Mouse (Mus musculus) urinary bladder, adult 2 months (tissue): ENCODE data around the gene Pde9a. TPM values are rescaled to one million over a fixed set of nuclear protein-coding genes. Genes with fewer than 3 reads are reported as not detected.

Experiments used
- DNase-seq: peaks from one replicate; pipeline ENCODE4 v3.0.0; 2022; ENCODE audit warnings: low spot score
- polyA plus RNA-seq: library from polyadenylated mRNA; depleted of rRNA; stranded (reverse); fragments of >200 nt; gene quantifications from 2 replicates; pipeline ENCODE4 v1.2.3, GENCODE M21; 2012

Gene Pde9a
- polyA plus RNA-seq, 1 experiment = 33.1 TPM

GRCm38 (mm10) chr17:31432878-31433281, 46.9 kb downstream of the Pde9a start:
- DNase-seq = no peak

GRCm38 (mm10) chr17:31433401-31433928, 47.5 kb downstream of the Pde9a start:
- DNase-seq = no peak

GRCm38 (mm10) chr17:31433978-31434797, 48.2 kb downstream of the Pde9a start:
- no peak for DNase-seq

GRCm38 (mm10) chr17:31434825-31435325, 48.9 kb downstream of the Pde9a start:
- no peak for DNase-seq

GRCm38 (mm10) chr17:31435934-31436813, 50.2 kb downstream of the Pde9a start:
- DNase-seq = no peak

- DNase-seq = no peak
These were observed 50.9 kb downstream of the Pde9a start for GRCm38 (mm10) chr17:31436814-31437406.

- DNase-seq = no peak
These were observed 51.5 kb downstream of the Pde9a start for GRCm38 (mm10) chr17:31437482-31437881.

- no peak for DNase-seq
These were observed 54.0 kb downstream of the Pde9a start for GRCm38 (mm10) chr17:31439978-31440377.

- DNase-seq = no peak
These were observed 56.5 kb downstream of the Pde9a start for GRCm38 (mm10) chr17:31442513-31442912.

- no peak for DNase-seq
These were observed 58.2 kb downstream of the Pde9a start for GRCm38 (mm10) chr17:31444251-31444650.

GRCm38 (mm10) chr17:31445061-31445731, 59.2 kb downstream of the Pde9a start:
- DNase-seq = no peak

- no peak for DNase-seq
These were observed 61.8 kb downstream of the Pde9a start for GRCm38 (mm10) chr17:31447766-31448165.

GRCm38 (mm10) chr17:31448519-31448918, 62.5 kb downstream of the Pde9a start:
- no peak for DNase-seq

- DNase-seq = no peak
These were observed 64.2 kb downstream of the Pde9a start for GRCm38 (mm10) chr17:31450206-31450605.

GRCm38 (mm10) chr17:31451179-31451708, 65.2 kb downstream of the Pde9a start:
- DNase-seq = no peak

GRCm38 (mm10) chr17:31452816-31453215, 66.8 kb downstream of the Pde9a start:
- DNase-seq = no peak

GRCm38 (mm10) chr17:31453476-31453875, 67.5 kb downstream of the Pde9a start:
- DNase-seq = no peak

- DNase-seq = no peak
These were observed 68.0 kb downstream of the Pde9a start for GRCm38 (mm10) chr17:31454056-31454455.

- DNase-seq = no peak
These were observed 70.9 kb downstream of the Pde9a start for GRCm38 (mm10) chr17:31456723-31457567.

GRCm38 (mm10) chr17:31460416-31460815, 74.4 kb downstream of the Pde9a start:
- no peak for DNase-seq
